Mouse (Mus musculus) liver, adult 2 months (tissue): ENCODE measurements around the gene Vnn1.

Experiments
- CTCF ChIP-seq: fragments of 200-500 bp; IDR thresholded peaks from 2 replicates; pipeline ENCODE4 v1.5.1; 2011; ENCODE audit warnings: low read depth, low read length, control low read depth
- POLR2A ChIP-seq: fragments of 200-500 bp; IDR thresholded peaks from 2 replicates; pipeline ENCODE4 v1.6.1; 2011; ENCODE audit warnings: low read length, control low read depth; ENCODE audit not compliant: insufficient read depth; ENCODE audit errors: extremely low read depth

DNA sequence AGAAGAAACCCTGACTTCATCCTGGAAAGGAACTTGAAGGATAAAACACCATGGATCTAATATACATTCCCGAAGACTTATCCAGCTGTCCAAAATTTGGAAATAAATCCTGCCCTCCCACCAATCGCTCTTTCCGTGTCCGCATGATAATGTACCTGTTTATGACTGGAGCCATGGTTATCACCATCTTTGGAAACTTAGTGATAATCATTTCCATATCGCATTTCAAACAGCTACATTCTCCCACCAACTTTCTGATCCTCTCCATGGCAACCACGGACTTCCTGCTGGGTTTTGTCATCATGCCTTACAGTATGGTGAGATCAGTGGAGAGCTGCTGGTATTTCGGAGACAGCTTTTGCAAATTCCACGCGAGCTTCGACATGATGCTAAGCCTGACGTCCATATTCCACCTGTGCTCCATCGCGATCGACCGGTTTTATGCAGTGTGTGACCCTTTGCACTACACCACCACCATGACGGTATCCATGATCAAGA, 55.1 kb downstream of the Vnn1 start, which contains the start of gene Taar3:
- TF ChIP-seq CTCF (no peak), POLR2A (no peak)
